In the genomic region with DNA sequence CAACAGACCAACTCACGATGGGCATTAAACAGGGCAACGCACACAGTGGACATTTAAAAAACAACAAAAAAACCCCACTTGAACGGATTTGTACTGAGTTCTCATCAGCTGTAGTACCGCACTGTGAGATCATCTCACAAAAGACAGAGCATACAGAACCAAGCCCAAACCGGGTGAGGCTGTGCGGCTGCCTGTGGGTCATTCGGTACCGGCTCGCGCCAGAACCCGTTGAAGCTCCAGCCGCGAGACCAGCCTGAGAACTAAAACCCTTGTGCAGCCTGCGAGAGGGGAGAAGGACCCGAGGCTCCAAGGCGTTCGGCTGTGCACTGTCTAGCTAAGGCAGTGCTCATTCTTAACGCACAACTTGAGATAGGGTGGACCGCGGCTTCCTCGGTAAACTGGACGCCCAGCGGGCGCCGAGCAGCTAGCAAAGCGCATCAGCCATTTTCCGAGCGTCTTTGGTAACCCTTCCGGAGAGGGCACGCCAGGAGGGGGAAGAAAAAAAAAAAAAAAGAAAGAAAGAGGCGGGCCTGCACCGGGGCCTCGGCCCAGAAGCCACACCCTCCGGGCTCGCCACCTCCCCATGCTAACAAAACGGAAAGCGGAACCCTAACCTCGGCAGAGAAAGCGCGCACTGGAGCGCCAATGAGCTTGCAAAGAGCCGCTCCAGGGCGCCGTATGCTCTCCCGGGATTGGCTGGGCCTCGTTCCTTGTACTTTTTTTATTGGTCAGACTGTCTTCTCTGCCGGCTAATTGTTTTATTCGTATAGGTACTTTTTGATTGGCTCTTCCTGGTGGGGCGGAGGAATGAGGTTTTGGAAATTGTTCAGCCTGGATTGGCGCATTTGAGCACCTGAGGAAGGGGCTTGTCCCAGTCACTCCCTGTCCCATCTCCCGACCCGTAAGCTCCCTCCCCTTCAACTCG, we compare ENCODE assay signal across 8 mouse cellular contexts. TPM values are rescaled to one million over a fixed set of nuclear protein-coding genes. Genes with fewer than 3 reads are reported as not detected.
A peak's percentile ranks its signal among the peaks of the same experiment; 100 is the strongest.
DNase-seq lines count a peak whose midpoint lies in the region; ATAC-seq and TF ChIP-seq lines count a peak whose summit lies in the region.

No protein-coding gene starts in this region.

- TF ChIP-seq POLR2A in CH12.LX (IDR thresholded peaks at IDR 0.05; ENCODE audit: low read depth, low read length): peak; percentile 83

- WGBS in forebrain, embryonic 11.5 days: under 1% methylated on average over 52 of the region's 53 CpGs
- under 1% methylated on average over 53 of the region's 53 CpGs for WGBS in heart, embryonic 16.5 days
- under 1% methylated on average over 53 of the region's 53 CpGs for WGBS in liver, embryonic 15.5 days (ENCODE audit: insufficient replicate concordance)
- WGBS in neural tube, embryonic 12.5 days: under 1% methylated on average over 53 of the region's 53 CpGs

- H3K4me2 ChIP-seq in CH12.LX (ENCODE audit: insufficient read depth, low read depth, poor library complexity, severe bottlenecking): peak overlapping the region; percentile 51
- peak overlapping the region; percentile 73 for H3K4me2 ChIP-seq in forebrain, embryonic 11.5 days (ENCODE audit: low read depth, low read length, severe bottlenecking)
- H3K4me2 ChIP-seq in heart, embryonic 16.5 days (ENCODE audit: low read depth, low read length): peak overlapping the region; percentile 95
- H3K4me2 ChIP-seq in liver, embryonic 15.5 days: peak overlapping the region; percentile 87
- peak overlapping the region; percentile 87 for H3K4me2 ChIP-seq in neural tube, embryonic 12.5 days (replicated peaks)

- peaks cover 36% of the 10 kb centered on the region for H3K79me2 ChIP-seq in CH12.LX (replicated peaks; ENCODE audit: control insufficient read depth, extremely low read depth, insufficient read depth, poor library complexity, severe bottlenecking)

- peaks cover 2 to 13% of the 10 kb centered on the region in 2 experiments; a peak in 2 of 4 replicates for H3K4me1 ChIP-seq in CH12.LX (ENCODE audit: control insufficient read depth in 1 of 2, insufficient read depth in 2 of 2)
- no peaks in the 10 kb centered on the region for H3K4me1 ChIP-seq in forebrain, embryonic 11.5 days (replicated peaks; ENCODE audit: control insufficient read depth, insufficient read depth, low read length)
- peaks cover 14% of the 10 kb centered on the region for H3K4me1 ChIP-seq in heart, embryonic 16.5 days (ENCODE audit: control insufficient read depth, insufficient read depth, low read length)
- peaks cover 26% of the 10 kb centered on the region for H3K4me1 ChIP-seq in liver, embryonic 15.5 days (replicated peaks)
- peaks cover 17% of the 10 kb centered on the region for H3K4me1 ChIP-seq in neural tube, embryonic 12.5 days

- in situ Hi-C loops in CH12.LX (cut with MboI; ENCODE audit: low pct_ligation_motif_present, low pct_unique_long_range_greater_than_20kb, low sequenced_read_pairs): loop anchor here (25.0 kb wide), 1 partner anchor 536 kb away; a partner anchor contains a TSS

- peak overlapping the region; percentile 99 for H3K9ac ChIP-seq in CH12.LX (ENCODE audit: insufficient read depth, low read depth)
- peak overlapping the region; percentile 95 for H3K9ac ChIP-seq in forebrain, embryonic 11.5 days (ENCODE audit: low read length)
- H3K9ac ChIP-seq in heart, embryonic 16.5 days (ENCODE audit: low read length): peak overlapping the region; percentile 98
- peak overlapping the region; percentile 99 for H3K9ac ChIP-seq in liver, embryonic 15.5 days
- H3K9ac ChIP-seq in neural tube, embryonic 12.5 days: peak overlapping the region; percentile 67

- H3K27me3 ChIP-seq in CH12.LX (replicated peaks): no peaks in the 10 kb centered on the region
- no peaks in the 10 kb centered on the region for H3K27me3 ChIP-seq in forebrain, embryonic 11.5 days (ENCODE audit: control insufficient read depth, insufficient read depth, low read length)
- no peaks in the 10 kb centered on the region for H3K27me3 ChIP-seq in heart, embryonic 16.5 days (ENCODE audit: control insufficient read depth, insufficient read depth, low read length)
- no peaks in the 10 kb centered on the region for H3K27me3 ChIP-seq in liver, embryonic 15.5 days
- H3K27me3 ChIP-seq in neural tube, embryonic 12.5 days (replicated peaks): no peaks in the 10 kb centered on the region

- no peaks in the 10 kb centered on the region for H3K9me3 ChIP-seq in CH12.LX (replicated peaks; ENCODE audit: low read length)
- no peaks in the 10 kb centered on the region for H3K9me3 ChIP-seq in forebrain, embryonic 11.5 days (ENCODE audit: control insufficient read depth, low read length)
- H3K9me3 ChIP-seq in heart, embryonic 16.5 days (replicated peaks; ENCODE audit: control insufficient read depth, low read length): 0 out of 2 replicates have a peak, but pooled peaks cover 3% of the 10 kb centered on the region
- no peaks in the 10 kb centered on the region for H3K9me3 ChIP-seq in liver, embryonic 15.5 days (replicated peaks)
- H3K9me3 ChIP-seq in neural tube, embryonic 12.5 days: no peaks in the 10 kb centered on the region

- peaks cover 0 to under 1% of the 10 kb centered on the region in 2 experiments for H3K36me3 ChIP-seq in CH12.LX (replicated peaks in 1 of 2; ENCODE audit: control insufficient read depth in 1 of 2, insufficient read depth in 1 of 2, low read length in 1 of 2)
- no peaks in the 10 kb centered on the region for H3K36me3 ChIP-seq in forebrain, embryonic 11.5 days (ENCODE audit: control insufficient read depth, insufficient read depth, low read length)
- H3K36me3 ChIP-seq in heart, embryonic 16.5 days (ENCODE audit: control insufficient read depth, insufficient read depth): no peaks in the 10 kb centered on the region
- peaks cover 4% of the 10 kb centered on the region; the same call in 1 of the 2 replicates for H3K36me3 ChIP-seq in liver, embryonic 15.5 days (replicated peaks)
- no peaks in the 10 kb centered on the region for H3K36me3 ChIP-seq in neural tube, embryonic 12.5 days

- TF ChIP-seq RAD21 in CH12.LX (IDR thresholded peaks at IDR 0.05; ENCODE audit: low read depth, low read length): no peak

- no peak for TF ChIP-seq EP300 in CH12.LX (IDR thresholded peaks at IDR 0.05; ENCODE audit: low read length)

- H3K27ac ChIP-seq in CH12.LX (ENCODE audit: insufficient read depth, low read depth): peak overlapping the region; percentile 77
- peak overlapping the region; percentile 99 for H3K27ac ChIP-seq in forebrain, embryonic 11.5 days (ENCODE audit: low read depth, low read length)
- H3K27ac ChIP-seq in heart, embryonic 16.5 days (ENCODE audit: low read length): peak overlapping the region; percentile 100
- H3K27ac ChIP-seq in liver, embryonic 15.5 days (replicated peaks): peak overlapping the region; percentile 99
- H3K27ac ChIP-seq in neural tube, embryonic 12.5 days: peak overlapping the region; percentile 99

- no peak for TF ChIP-seq CTCF in CH12.LX (conservative IDR thresholded peaks at IDR 0.05 in 1 of 2, IDR thresholded peaks at IDR 0.05 in 1 of 2; ENCODE audit: low read depth in 2 of 2, low read length in 2 of 2)

- peak overlapping the region; percentile 73 to 89 (median 88) for H3K4me3 ChIP-seq in CH12.LX (replicated peaks in 1 of 3; ENCODE audit: low read depth in 2 of 3, low read length in 2 of 3, poor library complexity in 1 of 3)
- peak overlapping the region; percentile 99 for H3K4me3 ChIP-seq in forebrain, embryonic 11.5 days (ENCODE audit: low read depth, low read length)
- H3K4me3 ChIP-seq in heart, embryonic 16.5 days (ENCODE audit: low read length): peak overlapping the region; percentile 96
- H3K4me3 ChIP-seq in liver, embryonic 15.5 days (replicated peaks): peak overlapping the region; percentile 99
- peak overlapping the region; percentile 94 for H3K4me3 ChIP-seq in neural tube, embryonic 12.5 days

- peak; percentile 96 for ATAC-seq in forebrain, embryonic 11.5 days (replicated peaks; ENCODE audit: low FRiP score)
- peak; percentile 95 for ATAC-seq in heart, embryonic 16.5 days (replicated peaks; ENCODE audit: extremely low read depth, insufficient read depth, low FRiP score)
- ATAC-seq in liver, embryonic 15.5 days (ENCODE audit: insufficient read depth): peak; percentile 94
- peak; percentile 95 for ATAC-seq in neural tube, embryonic 12.5 days (ENCODE audit: low FRiP score, low read depth)

- dilution Hi-C loops in CH12.LX (cut with MboI; ENCODE audit: extremely low pct_ligation_motif_present, extremely low pct_unique_long_range_greater_than_20kb, low sequenced_read_pairs): no loop called here

- DNase-seq in CH12.LX (ENCODE audit: extremely low read depth): peak; percentile 97
- DNase-seq in c-Kit-positive CD71-positive TER-119-negative erythroid progenitor cells, embryonic 14.5 days (ENCODE audit: low read depth): peak; percentile 95
- peak; percentile 99 for DNase-seq in forebrain, embryonic 11.5 days (ENCODE audit: low spot score)
- DNase-seq in kidney, postnatal 36 days: peak; percentile 96 to 99
- DNase-seq in telencephalon, adult 2 months (ENCODE audit: low read depth, low spot score): peak; percentile 99

TF ChIP-seq in CH12.LX, 34 proteins besides CTCF, POLR2A, EP300 and RAD21 (continues in another document):
- TF ChIP-seq SIN3A (IDR thresholded peaks at IDR 0.05; ENCODE audit: low read length): no peak; the same call in 1 of the 2 replicates
- no peak for TF ChIP-seq ZC3H11A (IDR thresholded peaks at IDR 0.05; ENCODE audit: low read depth, low read length)
- TF ChIP-seq MYC (IDR thresholded peaks at IDR 0.05; ENCODE audit: low read depth, low read length): peak; percentile 60; the same call in 1 of the 2 replicates
- TF ChIP-seq PAX5 (IDR thresholded peaks at IDR 0.05; ENCODE audit: low read length): no peak
- TF ChIP-seq ZNF384 (IDR thresholded peaks at IDR 0.05; ENCODE audit: low read depth, low read length): peak; percentile 93
- TF ChIP-seq RCOR1 (conservative IDR thresholded peaks at IDR 0.05; ENCODE audit: low read depth, low read length): no peak
- 0 out of 2 replicates have a peak, but pooled peaks have one; percentile 14 for TF ChIP-seq IRF4 (IDR thresholded peaks at IDR 0.05; ENCODE audit: low read depth, low read length)
- TF ChIP-seq MEF2A (IDR thresholded peaks at IDR 0.05; ENCODE audit: borderline replicate concordance, low read depth, low read length): no peak
- TF ChIP-seq TBP (conservative IDR thresholded peaks at IDR 0.05; ENCODE audit: low read depth, low read length): 0 out of 2 replicates have a peak, but pooled peaks have one; percentile 48
- TF ChIP-seq JUN (IDR thresholded peaks at IDR 0.05; ENCODE audit: insufficient read depth, low read depth, low read length): no peak
- no peak for TF ChIP-seq NRF1 (IDR thresholded peaks at IDR 0.05; ENCODE audit: low read depth, low read length)

RNA-seq across cellular contexts. Expression of a gene that starts 0.7 kb away (rescaled TPM):
- total RNA-seq in CH12.LX (2012; rRNA removed): 40.9 and 46.1 TPM in 2 replicates
- 142 and 149 TPM in 2 replicates for total RNA-seq in CH12.LX (2014; rRNA removed)
- polyA plus RNA-seq in CH12.LX (2012; ENCODE audit: insufficient read length, low read depth): 115 and 118 TPM in 2 replicates
- 153 and 173 TPM in 2 replicates for polyA plus RNA-seq in forebrain, embryonic 11.5 days (2014; fragmentation: Nextera tagmentation; extraction: Ambion mirVana)
- polyA plus RNA-seq in heart, embryonic 16.5 days (2015; fragmentation: Nextera tagmentation; extraction: Ambion mirVana): 39.5 and 44.0 TPM in 2 replicates
- polyA plus RNA-seq in liver, embryonic 15.5 days (2015; fragmentation: Nextera tagmentation; extraction: Ambion mirVana): 57.9 and 61.3 TPM in 2 replicates
- polyA plus RNA-seq in neural tube, embryonic 12.5 days (2016; fragmentation: Nextera tagmentation; extraction: Ambion mirVana): 76.8 and 83.2 TPM in 2 replicates

Comparison
In these comparisons a context has a peak if more than half of its experiments do, and no peak if none do; other contexts are left out.
1. Peak in every context shown above with its lines: DNase-seq, ATAC-seq, H3K4me3 ChIP-seq and H3K27ac ChIP-seq.